In genomic region chr16:46487436-46488097, GRCm38 (mm10) we compare ENCODE assay signal across 8 mouse cellular contexts. TPM values are rescaled to one million over a fixed set of nuclear protein-coding genes. Genes with fewer than 3 reads are reported as not detected.
DNase-seq lines count a peak whose midpoint lies in the region; ATAC-seq and TF ChIP-seq lines count a peak whose summit lies in the region.

No protein-coding gene starts in this region.

- peak; percentile 64 for DNase-seq in liver, adult 2 months (ENCODE audit: extremely low read depth, low read depth, low spot score)
- no peak for DNase-seq in liver, embryonic 11.5 days (ENCODE audit: low spot score)
- peak; percentile 85 for DNase-seq in brain, adult 2 months (ENCODE audit: low read depth, low spot score)
- DNase-seq in forebrain, embryonic 14.5 days (ENCODE audit: low spot score), result peak; percentile 88
- DNase-seq in right cerebral cortex, adult 18-20 months, result peak; percentile 64
- no peak for DNase-seq in spleen, postnatal 14 days (ENCODE audit: low spot score in 2 of 2)

- no peaks in the 10 kb centered on the region for H3K9me3 ChIP-seq in liver, embryonic 11.5 days (ENCODE audit: control insufficient read depth, low read length)
- no peaks in the 10 kb centered on the region for H3K9me3 ChIP-seq in forebrain, embryonic 14.5 days (replicated peaks; ENCODE audit: control insufficient read depth, low read length)
- H3K9me3 ChIP-seq in intestine, embryonic 16.5 days (ENCODE audit: control insufficient read depth, low read length), result no peaks in the 10 kb centered on the region
- no peaks in the 10 kb centered on the region for H3K9me3 ChIP-seq in limb, embryonic 13.5 days

- no peak overlapping the region for H3K9ac ChIP-seq in liver, adult 2 months (ENCODE audit: low read depth, low read length)
- H3K9ac ChIP-seq in liver, embryonic 11.5 days (ENCODE audit: low read depth, low read length), result no peak overlapping the region
- H3K9ac ChIP-seq in forebrain, embryonic 14.5 days (ENCODE audit: low read length), result no peak overlapping the region
- no peak overlapping the region for H3K9ac ChIP-seq in intestine, embryonic 16.5 days (ENCODE audit: low read depth, low read length)
- H3K9ac ChIP-seq in limb, embryonic 13.5 days, result no peak overlapping the region

- H3K4me1 ChIP-seq in liver, adult 2 months (ENCODE audit: control insufficient read depth, insufficient read depth, low read length), result no peaks in the 10 kb centered on the region; the same call in 1 of the 2 replicates
- no peaks in the 10 kb centered on the region for H3K4me1 ChIP-seq in liver, embryonic 11.5 days (replicated peaks; ENCODE audit: control insufficient read depth, insufficient read depth, low read length)
- H3K4me1 ChIP-seq in forebrain, embryonic 14.5 days (ENCODE audit: control insufficient read depth, insufficient read depth, low read length), result peaks cover 5% of the 10 kb centered on the region; the same call in 1 of the 2 replicates
- peaks cover 2% of the 10 kb centered on the region; the same call in 1 of the 2 replicates for H3K4me1 ChIP-seq in intestine, embryonic 16.5 days (ENCODE audit: control insufficient read depth, insufficient read depth, low read length)
- no peaks in the 10 kb centered on the region for H3K4me1 ChIP-seq in limb, embryonic 13.5 days

- no peak for ATAC-seq in liver, embryonic 11.5 days (replicated peaks; ENCODE audit: low FRiP score)
- ATAC-seq in forebrain, embryonic 14.5 days, result peak; percentile 85
- ATAC-seq in intestine, embryonic 16.5 days, result peak; percentile 66
- peak; percentile 44 for ATAC-seq in limb, embryonic 13.5 days (ENCODE audit: low FRiP score, low read depth)

- H3K4me2 ChIP-seq in liver, embryonic 11.5 days, result no peak overlapping the region
- no peak overlapping the region for H3K4me2 ChIP-seq in forebrain, embryonic 14.5 days (ENCODE audit: low read length)
- no peak overlapping the region for H3K4me2 ChIP-seq in intestine, embryonic 16.5 days (ENCODE audit: low read depth, low read length)
- no peak overlapping the region for H3K4me2 ChIP-seq in limb, embryonic 13.5 days (replicated peaks)

- 49% methylated on average over 3 of the region's 3 CpGs for WGBS in liver, adult 2 months
- 50% methylated on average over 3 of the region's 3 CpGs for WGBS in liver, embryonic 11.5 days
- WGBS in forebrain, embryonic 14.5 days, result 52% methylated on average over 3 of the region's 3 CpGs
- 47% methylated on average over 3 of the region's 3 CpGs for WGBS in intestine, embryonic 16.5 days
- 56% methylated on average over 3 of the region's 3 CpGs for WGBS in limb, embryonic 13.5 days

- no peaks in the 10 kb centered on the region for H3K27me3 ChIP-seq in liver, adult 2 months (ENCODE audit: control insufficient read depth, insufficient read depth, low read length)
- no peaks in the 10 kb centered on the region for H3K27me3 ChIP-seq in liver, embryonic 11.5 days (replicated peaks; ENCODE audit: control insufficient read depth, insufficient read depth, low read length)
- H3K27me3 ChIP-seq in forebrain, embryonic 14.5 days (replicated peaks; ENCODE audit: control insufficient read depth, insufficient read depth, low read length), result no peaks in the 10 kb centered on the region
- H3K27me3 ChIP-seq in intestine, embryonic 16.5 days (replicated peaks; ENCODE audit: control insufficient read depth, insufficient read depth, low read length), result no peaks in the 10 kb centered on the region
- H3K27me3 ChIP-seq in limb, embryonic 13.5 days, result no peaks in the 10 kb centered on the region

- no peak for TF ChIP-seq POLR2A in liver, adult 2 months (IDR thresholded peaks at IDR 0.05; ENCODE audit: extremely low read depth, insufficient read depth, low read length)

- TF ChIP-seq CTCF in liver, adult 2 months (IDR thresholded peaks at IDR 0.05; ENCODE audit: low read depth, low read length), result no peak

- no peak overlapping the region for H3K4me3 ChIP-seq in liver, adult 2 months (ENCODE audit: insufficient read depth, low read depth, low read length)
- H3K4me3 ChIP-seq in liver, embryonic 11.5 days (ENCODE audit: low read depth, low read length), result no peak overlapping the region
- no peak overlapping the region for H3K4me3 ChIP-seq in forebrain, embryonic 14.5 days (ENCODE audit: low read depth, low read length)
- H3K4me3 ChIP-seq in intestine, embryonic 16.5 days (ENCODE audit: low read length), result no peak overlapping the region
- no peak overlapping the region for H3K4me3 ChIP-seq in limb, embryonic 13.5 days

- peaks cover 21% of the 10 kb centered on the region for H3K79me2 ChIP-seq in liver, adult 2 months (ENCODE audit: control insufficient read depth, insufficient read depth, low read length)

- H3K27ac ChIP-seq in liver, adult 2 months (replicated peaks; ENCODE audit: insufficient read depth, low read depth, low read length), result no peak overlapping the region
- no peak overlapping the region for H3K27ac ChIP-seq in liver, embryonic 11.5 days (ENCODE audit: low read depth, low read length)
- no peak overlapping the region for H3K27ac ChIP-seq in forebrain, embryonic 14.5 days (ENCODE audit: low read depth, low read length)
- no peak overlapping the region for H3K27ac ChIP-seq in intestine, embryonic 16.5 days (ENCODE audit: low read length)
- no peak overlapping the region for H3K27ac ChIP-seq in limb, embryonic 13.5 days

- no peaks in the 10 kb centered on the region for H3K36me3 ChIP-seq in liver, adult 2 months (ENCODE audit: control insufficient read depth, insufficient read depth, low read length)
- no peaks in the 10 kb centered on the region for H3K36me3 ChIP-seq in liver, embryonic 11.5 days (ENCODE audit: control insufficient read depth, insufficient read depth, low read length)
- no peaks in the 10 kb centered on the region for H3K36me3 ChIP-seq in forebrain, embryonic 14.5 days (ENCODE audit: control insufficient read depth, insufficient read depth, low read length)
- H3K36me3 ChIP-seq in intestine, embryonic 16.5 days (ENCODE audit: control insufficient read depth, insufficient read depth, low read length), result no peaks in the 10 kb centered on the region
- peaks cover 3% of the 10 kb centered on the region; the same call in 1 of the 2 replicates for H3K36me3 ChIP-seq in limb, embryonic 13.5 days

RNA-seq across cellular contexts. Expression of gene Nectin3, which starts 10.8 kb away (rescaled TPM):
- 53.1 and 53.2 TPM in 2 replicates for total RNA-seq in liver, adult 2 months (2014; rRNA removed)
- polyA plus RNA-seq in liver, adult 2 months (2012; rRNA removed), result 11.1 and 11.6 TPM in 2 replicates
- polyA plus RNA-seq in liver, embryonic 11.5 days (2014; fragmentation: Nextera tagmentation; extraction: Ambion mirVana), result 11.0 and 13.4 TPM in 2 replicates
- 10.2 and 13.6 TPM in 2 replicates for polyA plus RNA-seq in forebrain, embryonic 14.5 days (2014; fragmentation: Nextera tagmentation; extraction: Ambion mirVana)
- 12.8 and 14.2 TPM in 2 replicates for polyA plus RNA-seq in intestine, embryonic 16.5 days (2015; fragmentation: Nextera tagmentation; extraction: Ambion mirVana)
- polyA plus RNA-seq in limb, embryonic 13.5 days (2015; fragmentation: Nextera tagmentation; extraction: Ambion mirVana), result 28.9 and 32.5 TPM in 2 replicates

Comparison
In these comparisons a context has a peak if more than half of its experiments do, and no peak if none do; other contexts are left out.
1. DNase-seq: peak in liver, adult 2 months (single experiment), brain, adult 2 months (single experiment), forebrain, embryonic 14.5 days (single experiment) and right cerebral cortex, adult 18-20 months (single experiment); none in liver, embryonic 11.5 days (single experiment) and spleen, postnatal 14 days (0 of 2).